Mouse (Mus musculus) liver, embryonic 16.5 days (tissue): ENCODE measurements around the gene Plk3. TPM values are rescaled to one million over a fixed set of nuclear protein-coding genes. Genes with fewer than 3 reads are reported as not detected.

Experiments
- ATAC-seq: fragments of 200-750 bp; cut with Nextera tagmentation; 2 replicates; pipeline ENCODE4 v1.8.0; 2017; ENCODE audit warnings: low read depth, mild to moderate bottlenecking, moderate number of reproducible peaks, moderate library complexity
- H3K27ac ChIP-seq: fragments of 300-500 bp; sonication (generic); 2 replicates; pipeline ENCODE4 v1.5.1; 2014; ENCODE audit warnings: mild to moderate bottlenecking, low read length
- H3K27me3 ChIP-seq: fragments of 300-500 bp; sonication (generic); 2 replicates; pipeline ENCODE4 v1.6.1; 2014; ENCODE audit warnings: low read depth, low read length, mixed read lengths; ENCODE audit not compliant: control insufficient read depth, insufficient read depth
- H3K36me3 ChIP-seq: fragments of 300-500 bp; sonication (generic); 2 replicates; pipeline ENCODE4 v1.6.1; 2014; ENCODE audit warnings: mild to moderate bottlenecking; ENCODE audit not compliant: control insufficient read depth, insufficient read depth
- H3K4me1 ChIP-seq: fragments of 300-500 bp; sonication (generic); 2 replicates; pipeline ENCODE4 v1.6.1; 2014; ENCODE audit warnings: low read depth, low read length, mixed read lengths; ENCODE audit not compliant: control insufficient read depth
- H3K4me2 ChIP-seq: fragments of 300-500 bp; sonication (generic); 2 replicates; pipeline ENCODE4 v1.6.1; 2014; ENCODE audit warnings: low read depth, low read length, mixed read lengths
- H3K4me3 ChIP-seq: fragments of 300-500 bp; sonication (generic); 2 replicates; pipeline ENCODE4 v1.5.1; 2014; ENCODE audit warnings: low read depth, mild to moderate bottlenecking, low read length
- H3K9ac ChIP-seq: fragments of 300-500 bp; sonication (generic); 2 replicates; pipeline ENCODE4 v1.6.1; 2014; ENCODE audit warnings: low read depth, low read length
- H3K9me3 ChIP-seq: fragments of 300-500 bp; sonication (generic); replicated peaks from 2 replicates; pipeline ENCODE4 v1.6.1; 2016; ENCODE audit warnings: low read length; ENCODE audit not compliant: control insufficient read depth
- WGBS: fragments of 180-500 bp; shearing (Covaris S2); extraction: QIAGEN DNeasy Blood & Tissue Kit; methylation state at CpG from one replicate; pipeline ENCODE4 v1.1.7; 2014; ENCODE audit not compliant: insufficient replicate concordance; 5-methylcytosine and 5-hydroxymethylcytosine counted together
- polyA plus RNA-seq: library from polyadenylated mRNA; unstranded; fragments of >200 nt; fragmentation: Nextera tagmentation; extraction: Ambion mirVana; gene quantifications from 2 replicates; pipeline ENCODE4 v1.2.1, GENCODE M21; 2015

The Plk3 gene
- polyA plus RNA-seq, 1 experiment from 2014 or later: 2.2 TPM

DNA sequence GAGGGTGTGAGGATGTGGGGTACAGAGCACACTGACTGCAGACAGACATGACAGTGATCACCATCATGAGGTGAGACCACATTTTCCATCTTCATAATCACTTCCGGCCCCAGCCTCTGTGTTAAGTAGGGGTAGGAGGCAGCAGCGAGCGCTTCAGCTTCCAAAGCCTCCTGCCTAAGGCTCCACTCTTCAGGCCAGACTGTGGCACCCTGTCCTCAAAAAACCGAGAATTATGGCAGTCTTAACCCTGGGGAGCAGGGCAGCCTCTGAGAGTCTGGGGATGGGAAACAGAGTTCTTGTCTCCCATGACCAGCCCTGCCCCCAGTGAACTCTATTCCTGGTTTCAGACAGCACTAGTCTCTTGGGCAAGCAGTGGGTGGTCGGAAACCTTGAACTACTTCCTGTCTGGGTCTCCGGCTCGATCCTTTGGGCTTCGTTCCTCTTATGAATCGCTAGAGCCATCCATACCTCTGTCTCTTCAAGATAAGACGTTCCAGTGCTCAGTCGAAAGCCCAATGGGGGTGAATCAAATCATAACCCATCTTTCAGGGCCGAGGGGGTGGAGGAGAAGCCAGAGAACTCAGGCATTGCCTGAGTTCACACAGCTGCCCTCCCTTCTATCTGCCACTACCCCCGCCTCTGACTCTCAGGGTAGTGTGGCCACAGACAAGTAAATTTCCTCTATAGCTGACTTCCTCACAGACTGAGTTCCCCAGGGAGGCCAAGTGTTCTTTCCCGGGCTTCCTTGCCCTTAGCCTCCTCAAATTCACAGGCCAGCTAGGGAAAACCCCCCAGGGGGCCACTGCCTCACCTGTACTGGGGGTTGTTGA, 9.0 kb downstream of the Plk3 start:
- Histone ChIP-seq H3K9ac (0 out of 2 replicates have a peak overlapping the region, but pooled peaks have one; percentile 20), H3K27ac (peak overlapping the region; percentile 39), H3K27me3 (no peaks in the 10 kb centered on the region), H3K9me3 (no peaks in the 10 kb centered on the region), H3K4me1 (peaks cover 29% of the 10 kb centered on the region), H3K4me2 (peak overlapping the region; percentile 42), H3K36me3 (no peaks in the 10 kb centered on the region), H3K4me3 (no peak overlapping the region)
- ATAC-seq: no peak
- 12% methylated on average over 14 of the region's 14 CpGs for WGBS

DNA sequence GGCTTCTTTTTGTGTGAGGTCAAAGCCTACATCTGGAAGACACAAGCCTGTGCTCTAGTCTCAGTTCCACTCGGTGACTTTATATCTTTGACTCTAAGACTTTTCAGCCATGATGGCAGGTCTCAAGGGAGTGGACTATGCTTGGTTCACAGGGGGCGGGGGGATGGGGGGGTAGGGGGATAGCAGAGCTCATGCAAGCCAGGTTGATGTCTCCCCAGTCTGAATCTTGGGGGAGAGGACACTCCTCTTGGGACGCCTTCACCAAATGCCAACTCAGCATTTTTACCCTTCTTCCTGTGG, 9.6 kb downstream of the Plk3 start:
- no peak overlapping the region for H3K9ac ChIP-seq
- H3K36me3 ChIP-seq: no peaks in the 10 kb centered on the region
- no peak overlapping the region for H3K4me3 ChIP-seq
- no peak for ATAC-seq
- H3K4me1 ChIP-seq: peaks cover 30% of the 10 kb centered on the region
- no peaks in the 10 kb centered on the region for H3K27me3 ChIP-seq
- H3K9me3 ChIP-seq: no peaks in the 10 kb centered on the region
- H3K27ac ChIP-seq: peak overlapping the region; percentile 39
- H3K4me2 ChIP-seq: 0 out of 2 replicates have a peak overlapping the region, but pooled peaks have one; percentile 42
- whole genome bisulfite sequencing: 43% methylated on average over 3 of the region's 3 CpGs

- no peak overlapping the region for H3K9ac ChIP-seq
- peaks cover 30% of the 10 kb centered on the region for H3K4me1 ChIP-seq
- H3K27ac ChIP-seq: no peak overlapping the region
- H3K4me2 ChIP-seq: no peak overlapping the region
- 52% methylated on average over 8 of the region's 9 CpGs for WGBS
- no peak overlapping the region for H3K4me3 ChIP-seq
- no peaks in the 10 kb centered on the region for H3K9me3 ChIP-seq
- no peaks in the 10 kb centered on the region for H3K27me3 ChIP-seq
- ATAC-seq: no peak
- no peaks in the 10 kb centered on the region for H3K36me3 ChIP-seq
Measured at GRCm38 (mm10) chr4:117123546-117124217, 10.1 kb downstream of the Plk3 start.

- 67% methylated on average over 4 of the region's 4 CpGs for WGBS
- no peak overlapping the region for H3K4me2 ChIP-seq
- ATAC-seq: no peak
Measured at GRCm38 (mm10) chr4:117122209-117122608, 11.6 kb downstream of the Plk3 start.

DNA sequence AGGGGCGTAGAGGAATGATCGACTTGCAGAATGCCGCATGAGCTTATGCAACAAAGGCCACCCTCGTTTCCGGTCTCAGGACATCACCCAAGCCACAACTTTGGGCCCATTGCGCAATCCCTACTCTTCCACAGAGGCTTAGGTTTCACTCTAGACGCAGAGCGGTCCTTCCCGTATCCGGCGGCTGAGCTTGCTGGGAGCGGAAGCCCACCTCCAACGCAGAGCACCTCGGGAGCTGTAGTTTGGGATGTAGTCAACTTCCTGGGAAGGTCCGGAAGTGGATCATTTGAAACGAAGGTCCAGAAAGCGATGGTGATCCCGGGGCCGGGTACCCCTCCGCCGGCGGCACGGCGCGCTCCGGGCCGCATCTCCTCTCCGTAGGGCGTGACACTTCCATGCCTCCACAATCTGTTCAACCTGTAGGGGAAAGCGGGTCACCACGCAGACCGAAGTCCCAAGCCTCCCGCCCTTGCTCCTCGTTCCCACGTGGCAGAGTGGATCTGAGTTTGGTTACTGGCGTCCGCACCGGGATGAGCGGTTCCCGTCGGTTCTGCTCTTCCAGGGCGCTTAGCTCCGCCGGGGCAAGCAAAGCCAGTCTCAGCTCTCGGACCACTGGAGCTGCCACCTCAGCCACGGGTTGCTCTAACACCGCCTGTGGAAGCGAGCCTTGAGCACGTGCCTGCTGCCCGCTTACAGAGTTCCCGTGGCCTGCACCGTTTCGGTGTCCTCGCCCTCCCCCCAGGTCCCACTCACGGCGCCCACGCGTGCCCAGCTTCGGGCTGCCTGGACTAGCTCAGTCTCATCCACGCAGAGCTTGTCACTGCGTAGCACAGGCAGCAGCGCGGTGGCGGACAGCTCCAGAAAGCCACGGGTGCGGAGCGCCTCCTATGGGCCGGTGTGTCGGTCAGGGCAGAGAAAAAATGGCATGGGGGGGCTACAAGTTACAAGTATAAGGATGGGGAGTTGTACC, 13.0 kb downstream of the Plk3 start:
- no peaks in the 10 kb centered on the region for H3K9me3 ChIP-seq
- no peaks in the 10 kb centered on the region for H3K27me3 ChIP-seq
- H3K4me3 ChIP-seq: peak overlapping the region; percentile 74
- ATAC-seq: peak; percentile 90
- H3K4me2 ChIP-seq: peak overlapping the region; percentile 98
- H3K9ac ChIP-seq: peak overlapping the region; percentile 72
- H3K4me1 ChIP-seq: peaks cover 26% of the 10 kb centered on the region
- H3K27ac ChIP-seq: peak overlapping the region; percentile 72
- H3K36me3 ChIP-seq: no peaks in the 10 kb centered on the region
- under 1% methylated on average over 69 of the region's 69 CpGs for WGBS

More at GRCm38 (mm10) chr4:117122209-117122608, 11.6 kb downstream of the Plk3 start:
- H3K27me3 ChIP-seq: no peaks in the 10 kb centered on the region
- H3K36me3 ChIP-seq: no peaks in the 10 kb centered on the region
- H3K9me3 ChIP-seq: no peaks in the 10 kb centered on the region
- peaks cover 30% of the 10 kb centered on the region for H3K4me1 ChIP-seq
- H3K27ac ChIP-seq: no peak overlapping the region
- no peak overlapping the region for H3K4me3 ChIP-seq
- no peak overlapping the region for H3K9ac ChIP-seq

- Histone ChIP-seq H3K9me3 (no peaks in the 10 kb centered on the region), H3K27ac (peak overlapping the region; percentile 72), H3K9ac (peak overlapping the region; percentile 72), H3K4me3 (peak overlapping the region; percentile 74), H3K27me3 (no peaks in the 10 kb centered on the region), H3K36me3 (no peaks in the 10 kb centered on the region), H3K4me2 (peak overlapping the region; percentile 98), H3K4me1 (peaks cover 19% of the 10 kb centered on the region)
- 5% methylated on average over 10 of the region's 10 CpGs for WGBS
- ATAC-seq: no peak; the same call in 1 of the 2 replicates
Measured at GRCm38 (mm10) chr4:117120052-117120444, 13.7 kb downstream of the Plk3 start.

- ATAC-seq: no peak
- WGBS: 79% methylated on average over 5 of the region's 5 CpGs
- peak overlapping the region; percentile 98 for H3K4me2 ChIP-seq
- H3K27ac ChIP-seq: peak overlapping the region; percentile 72; the same call in 1 of the 2 replicates
- no peaks in the 10 kb centered on the region for H3K36me3 ChIP-seq
- H3K9me3 ChIP-seq: no peaks in the 10 kb centered on the region
- no peaks in the 10 kb centered on the region for H3K27me3 ChIP-seq
- H3K9ac ChIP-seq: peak overlapping the region; percentile 72
- peaks cover 15% of the 10 kb centered on the region for H3K4me1 ChIP-seq
- H3K4me3 ChIP-seq: peak overlapping the region; percentile 74
Measured at GRCm38 (mm10) chr4:117119636-117120035, 14.1 kb downstream of the Plk3 start.

GRCm38 (mm10) chr4:117117931-117118330, 15.8 kb downstream of the Plk3 start:
- no peak overlapping the region for H3K4me2 ChIP-seq
- no peaks in the 10 kb centered on the region for H3K27me3 ChIP-seq
- H3K36me3 ChIP-seq: no peaks in the 10 kb centered on the region
- ATAC-seq: no peak
- 77% methylated on average over 7 of the region's 7 CpGs for WGBS
- H3K9ac ChIP-seq: no peak overlapping the region
- no peaks in the 10 kb centered on the region for H3K9me3 ChIP-seq
- no peak overlapping the region for H3K4me3 ChIP-seq
- H3K4me1 ChIP-seq: peaks cover 9% of the 10 kb centered on the region
- no peak overlapping the region for H3K27ac ChIP-seq
